Mouse (Mus musculus) forebrain, embryonic 10.5 days (tissue): ENCODE measurements at regions not wholly inside any gene's neighbourhood (a gene's known extent, or its start where the extent isn't known, plus 50 kb on each side); places are given as distances from the start of the nearest gene placed in this dataset.

Experiments used
- DNase-seq: peaks from one replicate; pipeline ENCODE4 v3.0.0-alpha.2; 2017; ENCODE audit warnings: low spot score; ENCODE audit errors: extremely low spot score
- H3K27ac ChIP-seq: fragments of 300-500 bp; sonication (generic); 2 replicates; pipeline ENCODE4 v1.5.1; 2016; ENCODE audit warnings: mild to moderate bottlenecking
- H3K27me3 ChIP-seq: fragments of 300-500 bp; sonication (generic); 2 replicates; pipeline ENCODE4 v1.6.1; 2016; ENCODE audit warnings: mild to moderate bottlenecking; ENCODE audit not compliant: poor library complexity, severe bottlenecking
- H3K36me3 ChIP-seq: fragments of 300-500 bp; sonication (generic); replicated peaks from 2 replicates; pipeline ENCODE4 v1.6.1; 2016; ENCODE audit warnings: mild to moderate bottlenecking, moderate library complexity
- H3K4me1 ChIP-seq: fragments of 300-500 bp; sonication (generic); 2 replicates; pipeline ENCODE4 v1.6.1; 2016
- H3K4me3 ChIP-seq: fragments of 300-500 bp; sonication (generic); 2 replicates; pipeline ENCODE4 v1.5.1; 2016; ENCODE audit warnings: mild to moderate bottlenecking, moderate library complexity
- H3K9me3 ChIP-seq: fragments of 300-500 bp; sonication (generic); 2 replicates; pipeline ENCODE4 v1.6.1; 2016; ENCODE audit warnings: mild to moderate bottlenecking, moderate library complexity
- WGBS: fragments of 180-500 bp; shearing (Covaris S2); methylation state at CpG from one replicate; pipeline ENCODE4 v1.1.7; 2016; 5-methylcytosine and 5-hydroxymethylcytosine counted together

- H3K27ac ChIP-seq = no peak overlapping the region
These were observed 117.9 kb downstream of the Trib2 start for GRCm38 (mm10) chr12:15698829-15699228.

DNA sequence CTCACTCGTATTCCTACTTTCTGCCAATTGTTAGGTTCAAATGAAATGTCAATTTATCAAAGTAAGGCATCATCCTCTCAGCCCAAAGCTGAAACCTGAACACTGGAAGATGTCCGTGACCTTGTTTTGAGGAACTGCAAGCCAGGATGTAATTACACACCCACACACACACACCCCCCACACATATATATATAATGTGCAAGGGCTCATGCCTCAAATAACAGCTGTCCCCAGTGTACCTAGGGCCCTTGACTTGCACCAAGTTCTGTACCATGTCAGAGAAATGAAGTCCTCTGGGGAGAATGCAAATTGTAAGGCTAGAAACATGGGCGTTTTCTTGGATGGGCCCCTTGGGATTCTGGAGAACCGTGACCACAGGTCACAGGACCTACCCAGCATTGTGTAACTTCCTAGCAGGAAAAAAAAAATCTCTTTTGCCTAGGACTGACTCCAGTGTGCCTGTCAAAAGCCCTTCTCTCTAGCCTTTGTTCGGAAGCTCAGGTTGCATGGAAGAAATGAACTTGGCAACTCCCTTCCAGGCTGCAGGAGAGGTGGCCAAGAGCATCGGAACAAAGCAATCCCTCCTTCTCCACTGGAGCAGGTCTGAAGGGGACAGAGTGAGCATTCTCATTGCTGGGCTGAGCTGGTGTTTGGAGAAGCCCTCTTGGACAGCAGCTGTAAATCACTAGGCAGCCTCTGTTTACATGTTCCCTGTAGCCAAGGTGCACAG is 118.5 kb downstream of the Trib2 start:
- DNase-seq = no peak
- Histone ChIP-seq H3K27me3 (no peaks in the 10 kb centered on the region), H3K36me3 (no peaks in the 10 kb centered on the region), H3K4me1 (peaks cover 12% of the 10 kb centered on the region; the same call in 1 of the 2 replicates), H3K9me3 (no peaks in the 10 kb centered on the region), H3K4me3 (no peak overlapping the region), H3K27ac (no peak overlapping the region)
- WGBS = 84% methylated on average over 6 of the region's 6 CpGs

More at GRCm38 (mm10) chr12:15698829-15699228, 117.9 kb downstream of the Trib2 start:
- Histone ChIP-seq H3K27me3 (no peaks in the 10 kb centered on the region), H3K4me1 (peaks cover 12% of the 10 kb centered on the region; the same call in 1 of the 2 replicates), H3K36me3 (no peaks in the 10 kb centered on the region), H3K9me3 (no peaks in the 10 kb centered on the region), H3K4me3 (no peak overlapping the region)
- WGBS = 59% methylated on average over 4 of the region's 4 CpGs
- no peak for DNase-seq

- 71% methylated on average over 2 of the region's 2 CpGs for WGBS
- H3K36me3 ChIP-seq = no peaks in the 10 kb centered on the region
- no peaks in the 10 kb centered on the region for H3K9me3 ChIP-seq
- H3K4me3 ChIP-seq = no peak overlapping the region
- no peaks in the 10 kb centered on the region for H3K27me3 ChIP-seq
- no peak overlapping the region for H3K27ac ChIP-seq
- DNase-seq = no peak
- H3K4me1 ChIP-seq = no peaks in the 10 kb centered on the region
These were observed 128.4 kb downstream of the Trib2 start for GRCm38 (mm10) chr12:15688342-15688741.

DNA sequence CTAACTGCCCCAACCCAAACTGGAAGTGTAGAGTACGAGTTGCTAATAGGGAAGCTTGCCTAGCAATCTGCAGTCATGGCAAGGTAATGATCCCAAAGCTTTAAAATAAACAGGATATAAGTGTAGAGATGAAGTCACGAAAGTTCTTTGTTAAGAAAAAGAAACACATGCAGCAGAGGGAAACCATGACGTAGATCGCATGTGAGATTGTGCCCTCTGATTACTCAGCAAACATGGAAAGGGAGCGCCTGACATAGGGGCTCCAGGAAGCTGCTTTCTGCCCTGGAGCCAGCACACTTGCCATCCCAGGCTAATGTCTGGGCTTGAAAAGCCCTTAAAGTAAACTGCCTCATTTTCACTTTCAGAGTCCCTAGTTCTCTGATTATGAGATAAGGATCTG is 132.4 kb downstream of the Trib2 start:
- H3K36me3 ChIP-seq = no peaks in the 10 kb centered on the region
- 89% methylated on average over 5 of the region's 5 CpGs for WGBS
- no peak for DNase-seq

DNA sequence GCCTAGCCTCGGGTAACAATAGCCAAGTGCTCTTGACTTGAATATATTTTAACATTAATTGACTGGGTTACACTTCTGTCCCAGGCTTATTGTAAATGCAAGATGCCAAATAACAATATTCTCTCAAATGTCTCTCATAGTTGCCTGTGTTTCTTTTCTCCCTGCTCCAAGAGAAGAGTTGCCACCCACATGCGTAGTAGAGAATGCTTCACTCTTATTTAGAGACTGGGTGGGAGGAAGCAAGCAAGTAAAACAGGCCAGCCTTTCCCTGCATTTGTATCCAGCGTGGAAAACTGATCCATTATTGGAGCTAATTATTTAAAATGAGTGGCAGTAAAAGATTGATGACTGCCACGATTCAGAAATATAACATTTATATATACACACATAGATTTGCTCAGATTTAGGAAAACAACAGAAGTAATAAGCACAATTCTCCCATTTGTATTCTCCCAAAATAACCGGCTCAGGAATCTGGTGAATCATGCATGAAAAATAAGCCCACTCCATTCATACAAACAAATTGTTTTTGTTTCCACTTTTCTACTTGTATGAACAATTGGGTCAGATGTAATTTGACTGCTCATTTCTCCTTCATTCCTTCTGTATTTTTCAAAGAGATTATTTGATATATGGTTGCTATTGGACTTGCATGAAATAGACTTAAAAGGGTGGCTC is 134.9 kb downstream of the Trib2 start:
- Histone ChIP-seq H3K4me3 (no peak overlapping the region), H3K27me3 (no peaks in the 10 kb centered on the region), H3K4me1 (no peaks in the 10 kb centered on the region), H3K9me3 (no peaks in the 10 kb centered on the region), H3K36me3 (no peaks in the 10 kb centered on the region), H3K27ac (no peak overlapping the region)
- 87% methylated on average over 5 of the region's 5 CpGs for WGBS
- DNase-seq = no peak

More for the DNA sequence above, 132.4 kb downstream of the Trib2 start:
- Histone ChIP-seq H3K27ac (no peak overlapping the region), H3K4me3 (no peak overlapping the region), H3K9me3 (no peaks in the 10 kb centered on the region), H3K4me1 (no peaks in the 10 kb centered on the region), H3K27me3 (no peaks in the 10 kb centered on the region)

DNA sequence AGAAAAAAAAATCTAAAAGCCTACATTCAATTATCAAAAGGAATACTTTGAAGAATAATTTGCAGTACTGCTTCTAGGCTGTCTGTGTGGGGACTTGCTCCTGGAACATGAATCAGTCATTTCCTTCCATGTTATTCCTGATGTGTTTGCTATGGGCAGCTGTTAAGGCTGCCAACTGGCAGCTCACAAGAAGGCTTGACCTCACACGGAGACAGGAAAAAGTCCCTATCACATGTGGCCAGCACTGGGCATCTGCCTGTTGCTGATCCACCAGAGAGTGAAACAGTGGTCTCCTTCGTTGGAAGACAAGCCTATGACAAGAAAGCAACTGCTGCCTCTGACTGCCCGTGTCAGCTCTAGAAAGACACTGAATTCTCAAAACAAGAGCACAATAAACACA is 140.6 kb downstream of the Trib2 start:
- H3K27ac ChIP-seq = no peak overlapping the region
- no peak for DNase-seq
- H3K27me3 ChIP-seq = no peaks in the 10 kb centered on the region
- H3K4me1 ChIP-seq = no peaks in the 10 kb centered on the region
- no peak overlapping the region for H3K4me3 ChIP-seq
- H3K9me3 ChIP-seq = no peaks in the 10 kb centered on the region
- 73% methylated on average over 3 of the region's 3 CpGs for WGBS
- H3K36me3 ChIP-seq = no peaks in the 10 kb centered on the region

DNA sequence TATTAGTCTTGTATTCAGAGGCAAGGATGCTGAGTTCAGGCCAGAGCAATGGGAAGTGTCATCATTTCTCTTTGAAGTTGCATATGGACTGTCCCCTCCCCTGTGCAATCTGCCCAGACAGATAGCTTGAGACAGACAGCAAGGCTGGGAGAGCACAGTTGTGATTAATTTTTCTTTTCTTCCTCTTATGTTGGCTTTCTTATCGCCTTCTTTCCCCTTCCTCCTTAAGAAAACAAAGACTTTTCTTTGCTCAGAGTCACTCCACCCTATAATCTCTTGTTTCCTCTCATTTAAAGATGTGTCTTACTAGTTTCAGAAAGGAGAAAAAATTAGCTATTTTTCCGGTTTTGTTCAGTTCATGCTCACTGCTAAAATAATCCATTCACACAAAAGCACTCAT is 157.0 kb downstream of the Trib2 start:
- WGBS = 74% methylated on average over 2 of the region's 2 CpGs
- Histone ChIP-seq H3K9me3 (no peaks in the 10 kb centered on the region), H3K4me1 (no peaks in the 10 kb centered on the region), H3K27me3 (no peaks in the 10 kb centered on the region), H3K4me3 (no peak overlapping the region), H3K27ac (no peak overlapping the region), H3K36me3 (no peaks in the 10 kb centered on the region)
- DNase-seq = no peak

DNA sequence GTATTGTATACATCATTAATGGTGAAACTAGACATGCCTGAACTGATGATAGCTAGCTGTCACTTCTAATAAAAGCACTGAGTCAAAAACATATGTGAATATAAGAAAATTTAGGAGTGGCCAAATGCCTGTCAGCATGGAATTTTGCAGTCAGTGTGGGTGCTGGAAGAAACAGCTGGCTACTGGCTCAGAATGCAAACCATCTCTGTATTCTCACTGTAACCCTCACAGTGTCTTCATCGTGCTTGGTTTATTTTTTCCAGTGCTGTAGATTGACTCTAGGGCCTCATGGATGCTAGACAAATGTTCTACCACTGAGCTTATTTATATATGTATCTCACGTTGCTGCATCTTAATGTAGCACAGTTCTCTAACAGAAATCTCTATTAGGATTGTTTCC is 157.4 kb downstream of the Trib2 start:
- Histone ChIP-seq H3K36me3 (no peaks in the 10 kb centered on the region), H3K27me3 (no peaks in the 10 kb centered on the region), H3K9me3 (no peaks in the 10 kb centered on the region), H3K4me1 (no peaks in the 10 kb centered on the region), H3K27ac (no peak overlapping the region), H3K4me3 (no peak overlapping the region)
- WGBS = 91% methylated on average over 2 of the region's 2 CpGs
- no peak for DNase-seq

DNA sequence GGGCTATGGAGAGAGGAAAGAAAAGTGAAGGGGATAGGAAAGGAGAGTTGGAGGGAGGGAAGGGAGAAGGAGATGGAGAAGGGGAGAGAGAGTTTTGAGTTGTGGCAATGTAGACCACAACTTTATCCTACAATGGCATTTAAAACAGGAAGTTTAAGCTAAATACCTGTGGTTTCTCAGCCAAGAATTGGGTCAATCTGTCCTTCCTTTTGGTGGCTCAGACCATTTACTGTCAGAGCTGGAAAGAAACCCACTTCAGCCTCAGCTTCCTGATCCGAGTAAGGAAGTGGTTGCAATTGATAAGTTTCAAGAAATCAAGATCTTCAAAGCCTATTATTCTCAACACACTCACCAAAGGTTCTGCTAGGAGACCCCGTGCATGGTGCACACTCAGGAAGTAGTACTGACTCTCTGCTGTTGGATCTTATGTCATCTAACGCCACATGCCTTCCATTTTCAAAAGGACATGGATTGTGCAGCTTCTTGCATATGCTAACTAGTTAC is 158.9 kb downstream of the Trib2 start:
- no peaks in the 10 kb centered on the region for H3K4me1 ChIP-seq
- H3K9me3 ChIP-seq = no peaks in the 10 kb centered on the region
- 82% methylated on average over 3 of the region's 3 CpGs for WGBS
- no peak for DNase-seq
- no peaks in the 10 kb centered on the region for H3K36me3 ChIP-seq
- H3K27me3 ChIP-seq = no peaks in the 10 kb centered on the region
- no peak overlapping the region for H3K4me3 ChIP-seq
- H3K27ac ChIP-seq = no peak overlapping the region

- Histone ChIP-seq H3K4me3 (no peak overlapping the region), H3K36me3 (no peaks in the 10 kb centered on the region), H3K27ac (no peak overlapping the region), H3K4me1 (no peaks in the 10 kb centered on the region), H3K27me3 (no peaks in the 10 kb centered on the region), H3K9me3 (no peaks in the 10 kb centered on the region)
- DNase-seq = no peak
- WGBS = 90% methylated on average over 4 of the region's 4 CpGs
These were observed 162.1 kb downstream of the Trib2 start for GRCm38 (mm10) chr12:15654585-15654984.

DNA sequence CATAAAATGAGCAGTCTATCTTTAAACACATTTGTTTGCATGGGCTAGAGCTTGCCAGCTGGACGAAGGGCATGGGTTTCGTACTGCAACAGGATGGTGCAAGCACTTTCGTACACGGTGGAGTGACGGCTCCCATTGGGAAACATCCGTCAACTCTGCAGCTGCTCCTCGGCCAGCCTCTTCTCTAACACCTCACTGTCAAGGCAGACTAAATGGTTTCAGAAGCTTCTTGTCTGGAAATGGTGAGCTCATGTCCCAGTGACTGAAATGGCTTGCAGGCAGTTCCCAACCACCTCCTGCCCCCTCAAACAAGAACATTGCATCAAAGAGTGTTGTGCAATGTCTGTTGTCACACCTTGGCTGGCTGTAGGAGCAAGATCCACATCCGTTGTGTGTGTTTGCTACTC is 163.4 kb downstream of the Trib2 start:
- no peak for DNase-seq
- WGBS = 89% methylated on average over 8 of the region's 8 CpGs
- Histone ChIP-seq H3K27me3 (no peaks in the 10 kb centered on the region), H3K9me3 (no peaks in the 10 kb centered on the region), H3K27ac (no peak overlapping the region), H3K4me1 (no peaks in the 10 kb centered on the region; the same call in 1 of the 2 replicates), H3K36me3 (no peaks in the 10 kb centered on the region), H3K4me3 (no peak overlapping the region)

DNA sequence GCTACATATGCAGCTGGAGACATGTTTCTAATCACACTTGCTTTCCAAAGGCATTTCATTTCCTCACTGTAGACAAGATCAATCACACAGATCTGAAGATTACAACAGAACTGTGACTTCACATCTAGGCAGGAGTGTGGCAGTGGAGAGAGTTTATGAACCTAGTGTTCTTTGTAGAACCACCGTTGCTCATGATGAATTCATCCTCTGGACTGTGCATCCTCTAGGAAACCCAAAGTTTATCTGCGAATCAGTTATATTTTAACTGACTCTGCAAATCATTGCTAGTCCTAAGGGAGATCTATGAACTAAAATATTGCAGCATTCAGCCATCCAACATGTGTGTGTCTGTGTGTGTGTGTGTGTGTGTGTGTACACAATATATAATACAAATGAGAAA is 165.4 kb downstream of the Trib2 start:
- no peak for DNase-seq
- no peak overlapping the region for H3K27ac ChIP-seq
- WGBS = 93% methylated on average over 2 of the region's 2 CpGs
- H3K36me3 ChIP-seq = no peaks in the 10 kb centered on the region
- H3K4me1 ChIP-seq = no peaks in the 10 kb centered on the region; the same call in 1 of the 2 replicates
- H3K9me3 ChIP-seq = no peaks in the 10 kb centered on the region
- no peaks in the 10 kb centered on the region for H3K27me3 ChIP-seq
- no peak overlapping the region for H3K4me3 ChIP-seq

DNA sequence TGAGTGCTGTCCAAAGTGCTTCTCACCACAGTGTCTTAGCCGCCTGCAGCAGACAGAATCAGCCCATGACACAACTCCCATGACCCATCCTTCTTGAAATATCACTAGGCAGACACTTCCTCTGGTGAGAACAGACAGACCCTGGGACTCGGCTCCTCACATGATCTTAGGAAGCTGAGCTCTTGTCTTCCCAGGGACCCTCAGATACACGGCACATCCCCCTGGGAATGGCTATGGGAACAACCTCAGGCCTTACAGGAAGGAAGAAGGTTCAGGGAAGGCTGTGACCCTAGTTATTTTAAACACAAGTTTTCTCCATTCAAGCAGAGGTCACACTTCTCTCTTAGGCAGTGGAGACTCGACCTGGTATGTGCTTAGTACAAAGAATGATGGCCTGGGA is 166.8 kb downstream of the Trib2 start:
- H3K27me3 ChIP-seq = no peaks in the 10 kb centered on the region
- no peak overlapping the region for H3K4me3 ChIP-seq
- no peak for DNase-seq
- 71% methylated on average over 4 of the region's 4 CpGs for WGBS
- H3K27ac ChIP-seq = no peak overlapping the region
- peaks cover 3% of the 10 kb centered on the region for H3K4me1 ChIP-seq
- no peaks in the 10 kb centered on the region for H3K9me3 ChIP-seq
- H3K36me3 ChIP-seq = no peaks in the 10 kb centered on the region
